Mouse (Mus musculus): Measurements from ENCODE around the gene Ch25h.
A peak's percentile ranks its signal among the peaks of the same experiment; 100 is the strongest.

Ch25h gene

DNA sequence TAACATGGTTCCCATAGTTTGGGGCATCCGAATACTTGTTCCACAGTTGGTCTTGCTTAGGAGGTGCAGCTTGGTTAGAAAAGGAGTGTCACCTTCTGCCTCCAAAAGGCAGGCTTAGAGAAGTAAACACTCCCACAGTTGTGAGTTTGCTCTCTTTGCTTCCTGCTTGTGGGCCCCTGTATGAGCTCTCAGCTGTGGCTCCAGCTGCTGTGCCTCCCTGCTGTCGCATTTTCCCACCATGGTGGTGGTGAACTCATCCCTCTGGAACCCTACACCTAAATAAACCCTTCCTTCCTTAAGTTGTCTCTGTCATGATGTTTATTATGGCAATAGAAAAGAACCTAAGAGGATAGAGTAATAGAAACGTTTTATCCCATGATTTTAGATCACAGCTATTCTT, 6.2 kb downstream of the Ch25h start:
- no peak for DNase-seq (ENCODE audit: low read depth, low spot score)

DNA sequence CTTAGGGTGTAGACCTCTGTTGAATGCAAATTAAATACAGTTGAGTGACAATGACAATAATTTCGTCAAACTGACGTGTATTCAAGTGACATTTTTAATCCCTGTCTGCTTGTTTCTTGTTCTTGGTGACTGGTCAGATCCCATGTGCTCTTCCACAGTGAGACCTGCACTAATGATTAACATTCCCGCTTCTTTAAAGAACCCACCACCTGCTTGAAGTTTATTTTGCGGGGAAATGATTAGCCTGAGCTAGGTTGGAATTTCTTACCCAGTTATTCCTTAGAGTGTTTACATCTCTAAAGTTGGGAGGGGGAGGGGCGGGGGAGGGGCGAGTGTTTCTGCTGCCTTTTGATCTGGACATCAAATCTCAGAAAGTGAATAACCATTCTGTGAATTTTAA, 6.7 kb downstream of the Ch25h start:
- no peak for DNase-seq (ENCODE audit: low read depth, low spot score)

DNA sequence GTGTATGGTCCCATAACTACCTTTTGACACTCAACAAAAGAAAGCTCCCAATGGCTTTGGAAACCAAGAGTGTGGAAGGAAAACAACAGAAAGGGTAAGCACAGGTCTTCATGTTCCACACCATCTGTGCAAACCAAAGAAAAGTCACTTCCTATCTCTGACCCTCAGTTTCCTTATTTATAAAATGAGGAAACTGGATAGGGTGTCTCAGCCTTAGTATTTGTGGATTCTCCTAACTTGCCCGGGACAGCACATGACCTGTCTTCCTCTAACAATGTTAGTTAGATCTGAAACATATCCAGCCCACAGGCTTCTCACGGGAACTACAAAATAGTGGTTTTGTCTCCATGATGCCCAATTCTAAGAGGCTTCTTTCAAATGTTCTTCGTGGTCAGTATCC, 10.5 kb downstream of the Ch25h start:
- no peak for DNase-seq (ENCODE audit: low read depth, low spot score)

DNA sequence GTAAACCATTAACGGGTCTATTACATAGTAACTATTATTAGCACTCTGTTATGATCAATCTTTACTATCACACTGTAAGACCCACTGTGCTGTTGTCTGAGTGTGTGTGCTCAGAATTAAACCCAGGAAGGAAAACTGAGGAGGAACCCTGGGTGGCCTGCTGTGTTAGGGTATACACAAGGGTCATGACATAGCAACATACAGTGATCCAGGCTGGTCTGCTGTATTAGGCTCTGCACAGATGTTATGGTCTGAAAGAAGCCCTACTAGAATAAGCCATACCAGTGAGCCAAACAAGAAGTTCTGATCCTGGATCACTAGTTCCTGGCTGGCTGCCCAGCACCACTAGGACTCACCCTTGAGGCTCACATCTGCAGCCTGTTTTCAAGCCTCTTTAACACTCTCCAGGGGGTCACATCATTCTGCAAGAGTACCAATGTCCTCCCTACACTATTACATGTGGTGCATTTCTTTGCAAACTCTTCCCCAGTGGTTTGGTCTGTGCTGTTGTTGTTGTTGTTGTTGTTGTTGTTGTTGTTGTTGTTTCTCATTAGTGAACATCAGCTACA, 13.4 kb downstream of the Ch25h start:
- DNase-seq (ENCODE audit: low read depth, low spot score) = no peak

DNA sequence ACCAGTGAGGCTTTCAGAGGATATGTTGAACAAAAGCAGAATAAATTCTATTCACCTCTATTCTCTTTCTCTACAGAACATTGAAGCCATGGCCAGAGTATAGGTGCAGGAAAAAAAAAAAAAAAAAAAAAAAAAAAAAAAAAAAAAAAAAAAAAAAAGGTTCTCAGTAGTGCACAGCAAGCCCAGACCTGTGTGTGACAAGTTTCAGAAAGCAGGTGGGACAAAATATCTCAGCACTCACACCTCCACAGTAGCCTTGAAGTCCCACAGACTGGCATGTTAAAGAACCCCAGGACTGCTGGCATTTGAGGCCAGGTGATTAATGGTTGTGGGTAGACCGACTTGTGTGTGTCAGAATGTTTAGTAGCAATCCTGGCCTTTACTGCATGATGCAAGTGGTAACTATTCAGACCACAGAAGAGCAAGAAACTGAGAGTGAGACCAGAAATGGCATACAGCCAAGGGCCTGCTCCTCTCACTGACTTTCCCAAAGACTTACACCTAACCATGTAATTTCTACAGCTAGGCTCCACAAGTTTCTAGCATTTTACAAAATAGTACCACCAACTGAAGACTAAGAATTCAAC, 24.1 kb downstream of the Ch25h start:
- no peak for DNase-seq (ENCODE audit: low read depth, low spot score)

DNA sequence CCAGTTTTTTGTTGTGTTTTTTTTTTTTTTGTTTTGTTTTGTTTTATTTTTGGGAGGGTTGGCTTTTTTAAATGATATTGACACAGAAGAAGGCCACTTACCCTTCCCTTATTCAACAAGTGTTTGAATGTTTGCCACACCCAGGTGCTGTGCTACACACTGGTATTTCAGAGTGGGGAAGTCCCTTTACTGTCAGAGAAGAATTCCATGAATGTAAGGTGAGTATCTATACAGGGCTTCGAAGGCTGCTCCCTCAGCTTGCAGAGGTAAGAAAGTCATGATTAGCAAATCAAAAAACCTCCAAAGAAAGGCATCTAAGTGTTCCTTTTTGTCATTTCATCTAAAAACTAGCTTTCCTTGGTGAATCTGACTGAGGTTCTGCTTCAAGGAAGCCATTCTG, 26.1 kb downstream of the Ch25h start:
- peak; percentile 66 for DNase-seq (ENCODE audit: low read depth, low spot score)

DNA sequence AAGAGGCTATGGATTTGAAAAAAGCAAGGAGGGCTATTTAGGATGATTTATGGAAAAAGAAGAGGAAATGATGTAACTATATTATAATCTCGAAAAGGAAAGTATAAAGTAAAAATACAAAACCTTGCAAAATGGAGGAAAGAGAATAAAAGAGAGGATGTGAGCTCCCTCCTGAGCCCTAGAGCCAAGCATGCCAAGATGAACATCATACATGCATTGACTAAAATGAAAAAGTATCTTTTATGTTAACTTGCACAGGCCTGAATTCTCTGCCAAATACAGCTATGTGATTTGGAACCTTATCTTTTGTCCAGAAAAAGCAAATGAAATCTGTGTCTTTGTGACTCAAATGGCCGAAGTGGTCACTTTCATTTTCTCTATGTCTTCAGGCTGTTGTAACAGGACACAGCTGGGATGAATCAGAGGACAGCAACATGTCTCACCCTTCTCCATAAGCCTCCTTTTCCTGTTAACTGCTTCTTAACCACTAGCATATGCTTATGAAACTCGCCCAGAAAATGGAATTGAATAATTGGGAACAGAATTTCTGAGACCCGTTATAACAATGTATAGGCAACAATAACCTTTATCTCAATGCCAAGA, 29.5 kb downstream of the Ch25h start:
- DNase-seq (ENCODE audit: low read depth, low spot score) = no peak

DNA sequence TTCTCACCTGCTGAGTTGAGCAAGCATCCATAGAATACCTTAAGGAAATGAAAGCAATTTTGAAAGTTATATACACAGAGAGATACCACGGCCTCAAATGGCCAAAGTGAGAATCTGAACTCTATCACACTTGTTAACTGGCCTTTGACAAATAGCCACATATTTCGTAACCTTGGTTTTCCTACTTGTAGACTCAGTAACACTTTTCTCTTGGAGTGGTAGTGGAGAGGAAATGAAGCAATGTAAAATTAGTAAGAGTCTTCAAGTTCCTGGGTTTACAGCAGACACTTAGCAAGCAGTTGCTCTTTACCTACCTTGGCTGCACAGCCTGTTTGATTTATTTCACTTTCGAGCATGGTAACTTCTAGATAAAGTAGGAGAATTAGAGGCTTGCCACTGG, 30.2 kb downstream of the Ch25h start:
- DNase-seq (ENCODE audit: low read depth, low spot score) = no peak

DNA sequence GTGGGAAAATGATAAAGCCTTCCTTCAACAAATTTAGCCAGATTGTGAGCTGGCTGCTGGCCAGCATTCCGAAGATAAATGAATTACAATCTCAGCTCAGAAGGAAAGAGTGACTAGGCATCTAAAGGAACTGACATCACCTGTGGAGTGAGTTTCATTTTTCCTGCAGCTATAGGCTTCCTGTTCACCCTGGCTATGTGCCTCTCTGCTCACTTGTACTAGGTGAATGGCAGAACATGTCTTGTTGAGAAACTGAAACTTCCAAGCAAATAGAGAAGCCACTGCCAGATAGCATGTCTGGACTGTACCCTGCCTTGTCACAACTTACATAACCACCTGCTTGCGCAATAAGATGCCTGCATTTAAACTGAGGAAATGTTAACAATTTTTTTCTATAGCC, 33.0 kb downstream of the Ch25h start:
- no peak for DNase-seq (ENCODE audit: low read depth, low spot score)

DNA sequence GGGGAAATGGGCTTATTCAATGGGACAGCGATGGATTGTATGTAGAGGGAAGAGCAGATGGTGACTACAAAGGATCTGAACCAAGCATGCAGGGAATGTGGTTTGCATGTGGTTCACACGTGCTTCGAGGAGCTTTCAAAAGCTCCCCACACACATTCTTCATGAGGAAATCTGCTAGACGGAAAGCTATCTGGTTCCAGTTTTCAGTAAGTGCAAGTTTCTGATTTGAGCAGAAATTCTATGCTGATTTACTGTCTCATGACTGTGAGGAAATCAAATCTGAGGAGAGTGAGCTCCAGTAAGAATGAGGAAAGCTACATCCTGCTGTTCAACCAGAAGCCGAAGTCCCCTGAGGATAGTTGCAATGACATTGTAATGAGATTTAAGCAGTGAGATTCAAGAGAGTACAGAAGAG, 39.8 kb downstream of the Ch25h start:
- DNase-seq (ENCODE audit: low read depth, low spot score) = no peak

DNA sequence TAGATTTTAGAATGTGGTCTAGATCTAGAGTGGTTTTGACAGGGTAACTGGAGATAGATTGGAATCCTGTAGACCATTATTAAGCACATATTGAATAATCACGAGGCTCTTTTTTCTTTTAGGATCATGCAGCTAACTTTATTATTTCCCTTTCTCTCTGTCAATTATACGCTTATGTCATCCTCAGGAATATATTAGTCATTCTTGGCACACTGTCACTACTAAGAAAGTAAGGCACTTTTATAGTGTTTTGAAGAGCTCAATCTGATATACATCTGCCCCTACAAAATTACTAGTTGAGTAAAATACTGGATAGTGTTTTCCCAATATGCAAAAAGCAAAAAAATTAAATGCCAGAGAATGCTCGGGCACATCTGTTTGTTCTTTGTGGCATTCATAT, 43.6 kb downstream of the Ch25h start:
- DNase-seq (ENCODE audit: low read depth, low spot score) = no peak

DNA sequence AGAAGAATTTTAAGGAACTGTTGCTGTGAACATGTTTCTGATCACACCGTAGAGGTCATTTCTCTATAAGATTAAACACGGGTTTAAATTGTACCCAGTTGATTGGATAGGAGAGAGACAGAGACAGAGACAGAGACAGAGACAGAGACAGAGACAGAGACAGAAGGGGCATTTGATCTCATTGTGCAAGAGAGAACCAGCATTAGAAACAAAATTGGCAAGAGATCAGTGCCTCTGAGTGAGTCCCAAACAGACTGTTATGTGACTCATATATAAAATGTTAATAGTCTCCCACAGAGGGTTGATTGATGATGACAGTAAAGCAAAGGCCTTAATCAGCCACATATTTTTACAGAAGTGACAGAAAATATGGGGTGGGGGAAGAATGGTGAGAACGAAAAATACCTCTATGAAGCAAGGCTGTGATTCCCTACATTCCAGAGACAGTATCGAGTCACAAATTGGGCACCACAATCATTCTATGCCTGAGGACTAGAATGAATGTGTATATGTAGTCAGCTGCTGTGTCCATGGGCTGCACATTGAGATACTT, 51.1 kb downstream of the Ch25h start:
- no peak for DNase-seq (ENCODE audit: low read depth, low spot score)
